Mouse (Mus musculus) retina, adult 2 months (tissue): Measurements from ENCODE around the gene Dock7.

Experiments
- DNase-seq: peaks from one replicate; pipeline ENCODE4 v3.0.0-alpha.2; 2012; ENCODE audit warnings: low read depth, low spot score

Dock7 gene

DNA sequence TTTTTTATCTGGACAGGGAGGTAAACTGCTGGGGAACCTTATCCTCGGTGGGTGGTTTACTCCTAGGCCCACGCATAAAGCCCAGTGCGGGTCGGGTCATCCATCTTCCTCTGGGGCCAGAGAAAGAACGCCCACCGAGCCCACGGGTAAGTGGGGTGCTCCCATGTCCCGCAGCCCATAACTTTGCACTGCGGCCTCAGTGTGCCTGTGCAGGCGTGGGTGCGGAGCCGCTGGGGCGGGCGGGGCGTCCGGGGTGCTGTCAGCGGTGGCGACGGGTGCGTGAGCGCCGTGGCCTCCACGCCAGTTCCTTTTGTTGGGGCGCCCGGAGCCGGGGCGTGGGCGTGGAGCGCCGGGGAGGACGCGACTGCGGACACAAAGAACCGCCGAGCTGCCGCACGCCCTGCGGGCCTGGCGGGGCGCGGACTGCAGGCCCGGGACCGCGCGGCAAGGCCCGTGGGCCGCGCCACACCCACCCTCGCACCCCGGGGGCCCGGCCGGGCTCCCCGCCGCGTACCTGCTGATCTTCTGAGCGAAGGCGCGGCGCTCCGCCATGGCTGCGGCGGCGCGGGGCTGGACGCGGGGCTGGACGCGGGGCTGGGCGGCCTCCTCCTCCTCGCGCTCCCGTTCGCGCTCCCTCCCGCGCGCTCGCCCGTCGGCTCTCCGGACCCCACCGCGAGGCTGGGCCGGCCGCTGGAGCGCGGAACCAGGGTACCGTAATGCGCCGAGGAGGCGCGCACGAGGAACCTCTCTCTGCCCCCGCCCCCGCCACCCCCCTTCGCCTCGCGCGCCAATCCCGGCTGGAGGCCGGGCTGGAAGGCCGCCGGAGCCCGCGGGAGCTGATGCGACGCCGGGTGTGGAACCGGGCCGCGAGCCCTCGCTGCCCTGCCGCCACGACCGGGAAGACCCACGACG, at the start of gene Dock7:
Dock7 (minus strand) TSS at position 705 of the 912 bp plus-strand sequence.
- peak; percentile 76 for DNase-seq

- no peak for DNase-seq
Observed at GRCm38 (mm10) chr4:99168869-99169268, 48.2 kb upstream of the Dock7 start.

- DNase-seq: no peak
Observed at GRCm38 (mm10) chr4:99163547-99163946, 42.8 kb upstream of the Dock7 start.

DNA sequence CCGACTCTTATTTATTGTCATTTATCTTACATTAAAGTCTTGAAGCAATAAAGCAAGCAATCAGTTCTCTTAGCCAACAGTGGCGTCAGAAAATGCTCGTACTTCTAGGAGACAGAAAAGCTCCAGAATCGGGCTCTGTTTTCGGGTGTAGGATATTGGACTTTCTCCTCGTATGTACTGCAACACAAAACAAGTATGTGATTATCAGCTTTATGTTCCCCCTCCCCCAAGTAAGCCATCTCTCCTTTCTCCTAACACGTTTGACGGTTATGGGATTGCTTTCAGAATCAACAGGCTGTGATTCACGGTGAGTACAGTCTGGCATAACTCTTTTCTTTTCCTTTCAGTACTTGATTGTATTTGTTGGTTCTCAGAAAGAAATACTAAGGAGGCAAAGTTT, 42.3 kb upstream of the Dock7 start:
- DNase-seq: no peak

DNA sequence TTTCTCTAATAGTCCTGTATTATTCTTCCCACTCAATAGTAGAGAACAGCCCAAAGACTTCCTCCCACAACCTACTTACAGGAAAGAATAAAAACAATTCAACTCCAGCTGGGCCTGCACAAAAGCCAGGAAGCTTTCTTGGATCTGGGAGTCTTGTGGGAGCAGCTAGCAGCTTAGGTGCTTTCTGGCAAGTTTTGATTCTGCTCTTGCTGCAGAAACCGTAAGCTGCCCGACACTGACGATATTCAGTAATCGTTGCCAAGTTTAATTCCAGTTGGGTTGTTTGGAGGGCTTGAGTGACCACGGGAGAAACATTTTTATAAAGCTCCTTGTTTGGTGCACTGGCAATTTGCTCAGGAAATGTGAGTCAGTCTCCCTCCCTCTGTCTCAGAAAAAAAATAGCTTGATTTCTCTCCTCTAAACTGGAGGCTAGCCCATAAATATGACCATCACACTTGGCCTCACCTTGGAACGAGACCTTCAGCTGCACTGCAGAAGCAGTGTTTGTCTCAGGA, 40.8 kb upstream of the Dock7 start:
- no peak for DNase-seq

GRCm38 (mm10) chr4:99160899-99161298, 40.2 kb upstream of the Dock7 start:
- no peak for DNase-seq

- no peak for DNase-seq
Observed at GRCm38 (mm10) chr4:99160414-99160813, 39.7 kb upstream of the Dock7 start.

GRCm38 (mm10) chr4:99158495-99158894, 37.8 kb upstream of the Dock7 start:
- DNase-seq: no peak

DNA sequence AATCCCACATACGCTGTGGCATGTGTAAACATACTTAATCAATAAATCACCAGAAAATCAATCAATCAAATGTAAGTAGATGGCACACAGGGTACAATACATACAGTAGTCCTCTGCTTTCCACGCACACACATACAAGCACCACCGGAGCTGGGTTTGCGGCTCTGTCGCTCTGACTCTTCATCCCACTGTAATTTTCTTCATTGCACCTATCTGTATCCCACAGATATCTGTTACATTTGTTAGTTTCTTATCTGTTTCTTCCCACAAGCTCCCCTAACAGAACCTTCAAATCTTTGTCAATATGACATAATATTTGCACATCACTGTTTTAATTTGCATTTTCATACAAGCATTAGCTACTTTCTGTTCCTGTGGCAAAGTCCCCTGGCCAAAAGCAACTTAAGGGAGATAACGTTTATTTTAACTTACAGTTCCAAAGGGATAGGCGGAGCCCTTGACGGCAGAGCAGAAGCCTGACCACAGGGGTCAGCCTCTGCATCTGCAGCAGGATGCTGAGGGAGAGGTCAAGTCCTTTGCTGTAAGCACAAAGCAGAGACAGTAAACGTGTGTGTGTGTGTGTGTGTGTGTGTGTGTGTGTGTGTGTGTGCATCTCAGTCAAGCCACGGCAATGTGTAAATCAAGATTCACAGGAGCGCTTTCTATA, 36.1 kb upstream of the Dock7 start:
- DNase-seq: no peak

- no peak for DNase-seq
Observed at GRCm38 (mm10) chr4:99151885-99152558, 31.3 kb upstream of the Dock7 start.

- DNase-seq: no peak
Observed at GRCm38 (mm10) chr4:99151434-99151833, 30.7 kb upstream of the Dock7 start.

- DNase-seq: no peak
Observed at GRCm38 (mm10) chr4:99143323-99143722, 22.6 kb upstream of the Dock7 start.

- no peak for DNase-seq
Observed at GRCm38 (mm10) chr4:99141578-99141977, 20.9 kb upstream of the Dock7 start.

GRCm38 (mm10) chr4:99141171-99141570, 20.5 kb upstream of the Dock7 start:
- DNase-seq: no peak

GRCm38 (mm10) chr4:99137986-99138641, 17.4 kb upstream of the Dock7 start:
- no peak for DNase-seq

- DNase-seq: no peak
Observed at GRCm38 (mm10) chr4:99134522-99134921, 13.8 kb upstream of the Dock7 start.

- no peak for DNase-seq
Observed at GRCm38 (mm10) chr4:99133326-99133725, 12.6 kb upstream of the Dock7 start.

DNA sequence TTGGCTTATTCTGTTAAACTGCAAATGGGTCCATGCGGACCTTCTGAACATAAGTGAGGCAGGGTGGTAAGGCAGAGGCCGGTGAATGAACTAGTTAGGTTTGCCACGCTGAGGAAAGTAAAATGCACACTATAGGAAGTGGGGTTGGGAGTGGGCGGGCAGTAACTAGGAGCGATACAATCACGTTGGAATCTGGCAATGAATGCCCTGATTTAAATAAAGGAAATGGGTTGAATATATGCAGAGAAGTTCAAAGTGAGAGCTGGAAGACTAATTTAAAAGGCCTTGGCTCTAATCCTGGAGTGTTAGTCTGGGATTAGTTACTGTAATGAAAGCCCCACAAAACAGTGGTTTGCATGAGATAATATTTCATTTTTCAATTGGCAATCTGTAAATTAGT, 12.0 kb upstream of the Dock7 start:
- no peak for DNase-seq

DNA sequence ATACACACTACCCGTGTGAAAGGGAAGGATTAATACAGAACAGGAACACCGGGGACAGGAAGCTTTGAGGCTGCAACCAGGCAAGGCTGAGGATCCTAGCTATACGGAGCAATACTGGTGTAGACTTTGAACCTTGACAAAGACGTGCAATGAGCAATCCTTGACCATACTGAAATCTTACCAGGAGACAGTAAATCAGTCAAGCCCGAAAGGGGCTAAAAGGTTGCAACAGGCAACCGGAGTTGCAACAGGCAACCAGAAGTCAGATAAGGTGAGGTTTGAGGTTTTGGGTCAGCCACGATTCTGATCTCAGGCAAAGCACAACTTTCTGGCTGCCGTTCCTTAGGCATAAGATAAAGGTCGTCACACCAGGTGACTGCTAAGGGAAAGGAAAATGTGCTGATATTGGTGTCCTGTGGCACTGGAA, 10.5 kb upstream of the Dock7 start:
- DNase-seq: no peak

- DNase-seq: no peak
Observed at GRCm38 (mm10) chr4:99123546-99123945, 2.8 kb upstream of the Dock7 start.

- DNase-seq: no peak
Observed at GRCm38 (mm10) chr4:99122786-99123185, 2.1 kb upstream of the Dock7 start.

GRCm38 (mm10) chr4:99122047-99122446, 1.3 kb upstream of the Dock7 start:
- no peak for DNase-seq
